Mouse (Mus musculus) stomach, postnatal 0 days (tissue): ENCODE data around the gene Igfbp2.

ENCODE experiments used
- CTCF ChIP-seq: IDR thresholded peaks from 2 replicates; pipeline ENCODE4 v1.5.1; 2016; ENCODE audit warnings: antibody characterized with exemption, low read depth, mild to moderate bottlenecking, moderate library complexity
- EP300 ChIP-seq: optimal IDR thresholded peaks from 2 replicates; pipeline ENCODE3; 2016; ENCODE audit warnings: antibody characterized with exemption

GRCm38 (mm10) chr1:72778789-72779188 lies 45.5 kb upstream of the Igfbp2 start:
- TF ChIP-seq CTCF: no peak
- no peak for TF ChIP-seq EP300
